Mouse (Mus musculus) left cerebral cortex, adult 2 months (tissue): ENCODE data around the gene Cdc42bpa. TPM values are rescaled to one million over a fixed set of nuclear protein-coding genes. Genes with fewer than 3 reads are reported as not detected.

Experiments
- DNase-seq, 2 experiments: peaks; one replicate each; pipeline ENCODE4 v3.0.0; 2021 to 2022; ENCODE audit warnings: low spot score in 2 of 2, mixed read lengths in 1 of 2; ENCODE audit errors: extremely low spot score in 1 of 2
- H3K27ac ChIP-seq: fragments of 200-600 bp; 2 replicates; pipeline ENCODE4 v1.8.1; 2022
- H3K4me3 ChIP-seq: fragments of 200-600 bp; 2 replicates; pipeline ENCODE4 v1.8.1; 2022
- CTCF ChIP-seq: fragments of 200-600 bp; IDR thresholded peaks from 2 replicates; pipeline ENCODE4 v1.8.1; 2022; ENCODE audit warnings: antibody characterized with exemption, mild to moderate bottlenecking, moderate library complexity
- intact Hi-C: fragments of 180-260 bp; cut with DNase I; formaldehyde crosslinking; loops from one replicate; pipeline ENCODE4 v1.15.1; 2025
- total RNA-seq, 2 experiments: library from RNA; stranded (reverse); gene quantifications; 2 replicates each; pipeline ENCODE4 v1.2.3; 2021

The Cdc42bpa gene
- total RNA-seq, 2 experiments from 2014 or later, result 261 TPM

GRCm38 (mm10) chr1:180175167-180175566, 214.9 kb downstream of the Cdc42bpa start:
- H3K27ac ChIP-seq, result no peak overlapping the region
- intact Hi-C loops, result loop anchor here (1.0 to 5.0 kb wide), 2 partner anchors 40 to 587 kb away; no protein-coding TSS in a partner anchor
- H3K4me3 ChIP-seq, result no peak overlapping the region
- no peak for DNase-seq
- TF ChIP-seq CTCF, result peak; percentile 69

DNA sequence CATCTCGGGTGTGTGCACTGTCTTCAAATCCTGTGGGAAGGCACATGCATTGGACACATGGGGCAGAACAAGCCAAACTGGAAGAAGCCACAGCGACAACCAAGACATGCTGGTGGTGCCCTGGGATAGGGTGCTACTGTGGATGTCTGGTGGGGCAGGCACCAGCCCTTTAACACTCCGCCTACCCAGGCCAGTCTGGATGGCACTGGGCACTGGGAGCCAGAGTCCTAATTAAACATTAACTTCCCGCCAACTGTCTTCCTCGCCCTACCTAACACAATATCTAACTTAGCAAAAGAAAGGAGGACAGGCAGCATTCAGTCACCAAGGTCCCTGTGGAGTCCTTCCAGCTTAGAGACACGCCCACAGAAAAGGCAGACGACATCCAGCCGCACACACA, 215.4 kb downstream of the Cdc42bpa start:
- no peak for DNase-seq
- Histone ChIP-seq H3K4me3 (no peak overlapping the region), H3K27ac (no peak overlapping the region)
- no peak for TF ChIP-seq CTCF
- intact Hi-C loops, result loop anchor here (1.0 to 5.0 kb wide), 2 partner anchors 40 to 587 kb away; no protein-coding TSS in a partner anchor

DNA sequence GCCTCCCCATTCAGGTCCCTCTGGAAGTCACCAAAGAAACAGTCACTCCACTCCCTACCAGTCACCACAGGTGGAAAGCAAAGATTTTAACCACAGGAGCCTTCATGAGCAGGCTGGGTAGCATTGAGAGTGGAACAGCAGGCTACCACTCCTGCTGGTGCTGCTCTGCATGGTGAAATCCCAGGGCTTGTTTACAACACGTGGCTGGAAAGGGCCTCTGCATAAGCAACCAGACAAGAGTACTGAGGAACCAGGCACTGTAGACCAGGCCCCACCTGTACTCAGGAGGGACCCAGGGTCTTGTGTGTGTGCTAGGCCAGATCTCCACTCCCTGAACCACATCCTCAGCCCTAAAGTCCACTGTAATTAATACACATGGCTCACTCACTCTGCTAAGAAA, 216.5 kb downstream of the Cdc42bpa start:
- no peak for TF ChIP-seq CTCF
- no peak for DNase-seq
- intact Hi-C loops, result loop anchor here (5.0 kb wide), 1 partner anchor 586 kb away; no protein-coding TSS in a partner anchor
- Histone ChIP-seq H3K4me3 (no peak overlapping the region), H3K27ac (no peak overlapping the region)

DNA sequence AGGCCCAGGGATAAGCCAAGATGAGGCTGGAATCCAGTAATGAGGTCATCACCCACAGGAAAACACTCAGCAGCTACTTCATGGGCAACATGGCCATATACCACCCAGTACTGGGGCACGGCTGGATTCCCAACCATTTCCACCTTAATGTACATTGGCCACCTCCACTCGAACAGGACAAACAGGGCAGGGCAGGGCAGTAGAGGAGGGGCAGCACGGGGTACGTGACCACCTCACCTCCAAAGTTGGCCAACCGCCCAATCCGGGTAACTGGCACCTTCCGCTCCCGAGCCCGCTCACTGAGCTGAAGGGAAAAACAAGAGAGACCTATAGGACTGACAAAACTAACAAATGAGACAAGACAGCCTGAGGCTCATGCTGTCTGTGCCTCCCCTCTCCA, 218.1 kb downstream of the Cdc42bpa start:
- H3K27ac ChIP-seq, result no peak overlapping the region
- no peak overlapping the region for H3K4me3 ChIP-seq
- no peak for TF ChIP-seq CTCF
- intact Hi-C loops, result loop anchor here (5.0 kb wide), 1 partner anchor 584 kb away; no protein-coding TSS in a partner anchor
- no peak for DNase-seq

- H3K4me3 ChIP-seq, result no peak overlapping the region
- DNase-seq, result no peak
- no peak for TF ChIP-seq CTCF
- intact Hi-C loops, result loop anchor here (5.0 kb wide), 1 partner anchor 583 kb away; no protein-coding TSS in a partner anchor
- no peak overlapping the region for H3K27ac ChIP-seq
Measured at GRCm38 (mm10) chr1:180179100-180179499, 218.8 kb downstream of the Cdc42bpa start.

GRCm38 (mm10) chr1:180179840-180180239, 219.6 kb downstream of the Cdc42bpa start:
- no peak for DNase-seq
- intact Hi-C loops, result loop anchor here (5.0 kb wide), 1 partner anchor 582 kb away; no protein-coding TSS in a partner anchor
- H3K27ac ChIP-seq, result no peak overlapping the region
- no peak for TF ChIP-seq CTCF
- no peak overlapping the region for H3K4me3 ChIP-seq

GRCm38 (mm10) chr1:180181304-180181965, 221.2 kb downstream of the Cdc42bpa start:
- no peak for DNase-seq
- intact Hi-C loops, result no loop called here

DNA sequence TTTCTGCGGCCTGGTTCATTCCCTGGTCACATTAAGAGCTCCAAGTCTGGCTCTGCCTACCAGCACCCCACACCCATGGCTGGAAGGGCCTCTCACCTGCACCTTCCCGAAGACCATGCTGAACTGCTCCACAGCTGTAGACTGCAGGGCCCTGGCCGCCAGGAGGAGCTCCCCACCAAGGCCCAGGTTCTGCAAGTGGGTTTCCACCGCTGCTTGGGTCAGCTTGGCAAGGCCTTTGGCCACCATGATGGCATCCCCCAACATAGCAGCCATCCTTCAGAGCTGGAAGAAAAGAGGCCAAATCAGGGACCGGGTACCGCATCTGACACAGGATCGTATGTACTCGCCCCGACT, 221.7 kb downstream of the Cdc42bpa start:
- Histone ChIP-seq H3K4me3 (no peak overlapping the region), H3K27ac (no peak overlapping the region)
- intact Hi-C loops, result no loop called here
- DNase-seq, result no peak
- TF ChIP-seq CTCF, result no peak

More at GRCm38 (mm10) chr1:180181304-180181965, 221.2 kb downstream of the Cdc42bpa start:
- TF ChIP-seq CTCF, result no peak
- Histone ChIP-seq H3K4me3 (no peak overlapping the region), H3K27ac (no peak overlapping the region)

GRCm38 (mm10) chr1:180182731-180183130, 222.5 kb downstream of the Cdc42bpa start:
- no peak for DNase-seq
- intact Hi-C loops, result no loop called here
- TF ChIP-seq CTCF, result no peak
- H3K27ac ChIP-seq, result no peak overlapping the region
- no peak overlapping the region for H3K4me3 ChIP-seq

GRCm38 (mm10) chr1:180183525-180184159, 223.4 kb downstream of the Cdc42bpa start:
- Histone ChIP-seq H3K27ac (no peak overlapping the region), H3K4me3 (no peak overlapping the region)
- intact Hi-C loops, result no loop called here
- TF ChIP-seq CTCF, result no peak
- DNase-seq, result no peak

- intact Hi-C loops, result no loop called here
- DNase-seq, result no peak
- TF ChIP-seq CTCF, result no peak
- H3K4me3 ChIP-seq, result no peak overlapping the region
- H3K27ac ChIP-seq, result no peak overlapping the region
Measured at GRCm38 (mm10) chr1:180184768-180185167, 224.5 kb downstream of the Cdc42bpa start.

DNA sequence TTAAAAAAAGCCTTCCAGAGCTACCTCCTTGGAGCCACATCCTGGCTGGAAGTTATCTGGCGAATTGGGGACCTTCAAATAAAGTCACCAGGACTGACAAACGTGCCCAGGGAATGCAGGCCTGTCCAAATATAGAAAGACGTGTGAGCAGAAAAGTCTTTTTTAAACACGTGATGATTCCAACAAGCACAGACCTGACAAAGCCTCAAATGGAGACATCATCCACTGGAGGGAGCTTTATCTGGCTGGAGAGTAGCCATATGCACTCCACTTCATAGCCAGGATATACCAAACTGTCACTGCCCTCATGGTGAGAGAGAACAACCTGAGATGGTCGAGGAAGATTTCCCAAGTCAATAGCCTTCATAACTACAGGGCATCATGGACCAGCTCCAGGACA, 225.6 kb downstream of the Cdc42bpa start:
- Histone ChIP-seq H3K27ac (no peak overlapping the region), H3K4me3 (no peak overlapping the region)
- no peak for DNase-seq
- no peak; the same call in 1 of the 2 replicates for TF ChIP-seq CTCF
- intact Hi-C loops, result no loop called here
